Mouse (Mus musculus) gastrocnemius, postnatal 14 days (tissue): ENCODE measurements at regions not wholly inside any gene's neighbourhood (a gene's known extent, or its start where the extent isn't known, plus 50 kb on each side); places are given as distances from the start of the nearest gene placed in this dataset.

Experiments used
- DNase-seq: peaks from one replicate; pipeline ENCODE4 v3.0.0; 2021; ENCODE audit warnings: mixed read lengths
- intact Hi-C: fragments of 180-260 bp; cut with DNase I; formaldehyde crosslinking; loops from one replicate; pipeline ENCODE4 v1.15.1; 2025; ENCODE audit warnings: low total_unique reads

- DNase-seq, result no peak
- intact Hi-C loops, result no loop called here
These were observed 60.5 kb downstream of the Rsl24d1 start for GRCm38 (mm10) chr9:73173589-73174247.

DNA sequence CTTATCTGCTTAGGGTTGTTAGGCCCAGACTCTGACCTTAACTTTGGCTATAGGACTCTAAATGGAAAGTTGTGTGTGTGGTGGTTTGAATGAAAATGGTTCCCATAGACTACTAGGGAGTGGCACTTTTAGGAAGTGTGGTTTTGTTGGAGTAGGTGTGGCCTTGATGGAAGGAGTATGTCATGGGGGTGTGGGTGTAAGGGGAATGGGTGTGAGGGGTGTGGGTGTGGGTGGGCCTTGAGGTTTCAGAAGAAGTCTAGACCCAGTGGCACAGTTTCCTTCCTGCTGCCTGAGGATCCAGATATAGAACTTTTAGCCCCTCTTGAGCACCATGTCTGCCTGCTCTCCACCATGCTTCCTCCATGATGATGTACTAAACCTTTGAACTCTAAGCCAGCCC is 63.4 kb downstream of the Rsl24d1 start:
- no peak for DNase-seq
- intact Hi-C loops, result no loop called here

GRCm38 (mm10) chr9:73183356-73183755 is 70.1 kb downstream of the Rsl24d1 start:
- intact Hi-C loops, result no loop called here
- DNase-seq, result no peak

DNA sequence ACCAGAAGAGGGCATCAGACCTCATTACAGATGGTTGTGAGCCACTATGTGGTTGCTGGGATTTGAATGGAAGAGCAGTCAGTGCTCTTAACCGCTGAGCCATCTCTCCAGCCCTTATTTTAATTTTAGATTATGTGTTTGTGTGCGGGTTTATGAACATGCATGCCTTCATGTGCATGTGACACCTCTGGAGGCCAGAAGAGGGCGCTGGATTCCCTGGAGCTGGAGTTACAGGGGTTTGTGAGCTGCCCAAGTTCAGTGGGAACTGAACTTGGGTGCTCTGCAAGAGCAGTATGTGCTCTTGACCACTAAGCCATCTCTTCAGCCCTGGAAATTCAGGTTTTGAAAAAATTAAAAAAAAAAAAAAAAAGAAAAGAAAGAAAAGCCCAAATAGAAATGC is 71.7 kb downstream of the Rsl24d1 start:
- intact Hi-C loops, result no loop called here
- no peak for DNase-seq

DNA sequence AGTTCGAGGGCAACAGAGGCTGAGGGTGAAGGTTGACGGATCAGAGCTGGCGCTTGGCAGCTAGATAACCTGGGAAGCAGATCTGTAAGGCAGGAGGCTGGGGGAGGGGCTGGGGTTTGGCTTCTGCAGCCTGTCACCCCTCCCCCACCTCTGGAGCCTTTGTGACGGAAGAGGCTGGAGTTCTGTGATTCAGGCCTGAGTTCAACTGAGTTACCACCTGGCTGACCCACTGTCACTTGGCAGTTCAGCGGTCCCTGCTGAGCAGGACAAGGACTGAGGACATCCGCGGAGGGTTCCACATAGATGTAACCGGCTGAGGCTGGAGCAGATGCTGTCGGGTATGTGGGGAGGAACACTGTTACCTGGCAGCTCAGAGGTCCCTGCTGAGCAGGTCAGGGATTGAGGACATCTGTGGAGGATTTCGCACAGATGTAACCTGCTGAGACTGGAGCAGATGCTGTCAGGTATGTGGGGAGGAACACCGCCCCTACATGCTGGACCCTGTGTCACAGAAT is 79.1 kb downstream of the Rsl24d1 start:
- intact Hi-C loops, result no loop called here

DNA sequence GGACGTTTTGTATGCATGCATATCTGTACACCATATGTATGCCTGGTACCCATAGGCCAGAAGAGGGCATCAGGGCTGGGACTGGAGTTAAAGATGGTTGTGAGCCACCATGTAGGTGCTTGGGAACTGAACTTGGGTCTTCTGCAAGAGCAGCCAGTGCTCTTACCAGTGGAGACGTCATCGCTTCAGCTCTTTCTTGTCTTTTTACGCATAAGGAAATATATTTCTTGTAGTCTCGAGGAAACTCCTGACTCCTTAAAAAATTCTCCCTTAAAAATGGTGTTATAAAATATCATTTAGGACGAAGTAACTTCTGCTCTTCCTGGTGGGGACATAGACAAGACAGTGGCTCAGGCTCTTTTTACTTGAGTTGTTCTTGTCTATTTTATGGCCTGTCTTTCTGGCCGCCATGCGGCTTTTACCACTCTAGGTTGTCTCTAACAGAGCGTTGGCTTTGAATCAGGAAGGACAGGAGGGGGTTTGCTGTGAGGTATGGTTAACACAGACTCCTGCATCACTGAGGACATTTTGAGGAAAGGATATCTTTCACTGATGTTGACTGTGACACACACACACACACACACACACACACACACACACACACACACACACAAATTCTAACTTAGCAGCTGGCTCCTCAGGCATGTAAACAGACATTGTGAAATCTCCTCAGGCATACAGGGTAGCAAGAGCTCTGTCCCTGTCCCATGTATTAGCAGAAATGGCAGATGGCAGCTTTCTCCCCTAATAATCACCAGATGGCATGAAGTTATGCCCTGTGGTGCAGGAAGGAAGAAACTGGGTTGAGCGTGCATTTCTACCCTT is 85.2 kb downstream of the Rsl24d1 start:
- intact Hi-C loops, result no loop called here
- DNase-seq, result no peak

More for the DNA sequence above, 79.1 kb downstream of the Rsl24d1 start:
- DNase-seq, result no peak

DNA sequence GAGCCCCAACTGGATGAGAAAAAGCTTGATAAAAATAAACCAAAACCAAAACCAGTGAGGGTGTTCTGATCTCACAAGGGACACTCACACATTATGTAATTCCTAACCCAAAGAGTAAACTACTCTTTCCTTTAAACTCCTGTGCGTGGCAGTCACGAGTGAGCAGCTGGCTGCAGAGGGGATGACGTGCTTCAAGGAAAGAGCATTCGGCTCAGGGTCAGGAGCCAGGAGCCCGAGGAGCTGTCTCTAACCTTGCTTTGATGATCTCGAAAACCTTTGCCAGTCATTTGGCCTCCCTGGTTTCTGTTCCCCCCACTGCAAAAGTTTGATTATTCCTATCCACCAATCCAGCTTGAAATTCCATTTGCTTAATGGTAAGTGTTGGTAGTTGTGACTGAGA is 109.9 kb downstream of the Rsl24d1 start:
- intact Hi-C loops, result no loop called here

DNA sequence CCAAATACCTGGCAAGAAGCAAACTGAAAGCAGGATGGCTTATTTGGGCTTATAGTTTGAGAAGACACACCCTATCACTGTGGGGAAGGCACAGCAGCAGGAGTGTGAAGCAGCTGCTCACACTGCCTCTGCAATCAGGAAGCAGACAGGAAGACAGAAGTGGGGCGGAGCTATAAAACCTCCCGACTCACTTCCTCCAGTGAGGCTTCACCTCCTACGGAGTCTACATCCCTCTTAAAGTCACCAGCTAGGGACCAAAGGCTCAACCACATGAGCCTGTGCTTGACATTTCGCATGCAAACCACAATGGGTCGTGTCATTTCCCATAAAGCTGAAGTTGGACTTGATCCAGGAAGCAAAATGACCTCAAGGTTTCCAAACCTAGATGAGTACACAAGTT is 127.0 kb downstream of the Rsl24d1 start:
- intact Hi-C loops, result no loop called here
- DNase-seq, result no peak

More for the DNA sequence above, 109.9 kb downstream of the Rsl24d1 start:
- DNase-seq, result no peak

DNA sequence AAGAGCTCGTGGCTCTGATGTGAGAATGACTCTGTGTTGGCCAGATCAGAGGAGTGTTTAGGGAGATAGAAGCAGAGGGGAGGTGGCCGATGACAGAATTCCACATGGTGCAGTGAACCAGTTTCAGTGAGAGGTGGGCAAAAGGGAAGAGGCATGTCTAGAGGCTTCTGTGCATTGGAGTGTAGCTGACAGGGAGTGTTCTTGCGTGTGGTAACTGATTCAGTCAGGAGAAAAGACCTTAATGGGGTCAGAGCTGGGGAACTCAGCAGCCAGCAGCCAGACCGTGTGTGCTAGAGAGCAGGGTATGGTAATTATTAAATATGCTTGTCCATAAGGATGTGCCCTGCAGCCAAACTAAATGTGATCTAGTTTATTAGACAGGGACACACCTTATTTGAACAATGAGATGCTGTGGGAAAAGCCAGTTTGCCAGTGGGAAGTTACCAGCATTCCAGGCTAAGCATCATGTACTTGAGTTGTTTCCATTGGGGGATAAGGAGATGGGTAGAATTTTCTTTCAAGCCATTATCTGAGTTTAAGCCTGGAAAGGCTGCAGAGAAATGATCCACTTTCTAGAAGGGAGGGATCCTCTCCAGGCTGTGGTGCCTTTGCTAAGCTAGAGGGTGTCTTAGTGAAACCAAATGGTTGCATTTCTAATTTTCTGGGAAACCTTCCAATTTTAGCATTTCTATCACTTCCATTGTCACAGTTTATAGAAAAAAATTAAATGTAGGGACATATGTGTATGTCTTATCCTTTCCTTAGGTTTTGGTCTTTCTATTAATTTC is 129.5 kb downstream of the Rsl24d1 start:
- DNase-seq, result no peak
- intact Hi-C loops, result no loop called here

- no peak for DNase-seq
- intact Hi-C loops, result no loop called here
These were observed 131.0 kb downstream of the Rsl24d1 start for GRCm38 (mm10) chr9:73244177-73244576.

DNA sequence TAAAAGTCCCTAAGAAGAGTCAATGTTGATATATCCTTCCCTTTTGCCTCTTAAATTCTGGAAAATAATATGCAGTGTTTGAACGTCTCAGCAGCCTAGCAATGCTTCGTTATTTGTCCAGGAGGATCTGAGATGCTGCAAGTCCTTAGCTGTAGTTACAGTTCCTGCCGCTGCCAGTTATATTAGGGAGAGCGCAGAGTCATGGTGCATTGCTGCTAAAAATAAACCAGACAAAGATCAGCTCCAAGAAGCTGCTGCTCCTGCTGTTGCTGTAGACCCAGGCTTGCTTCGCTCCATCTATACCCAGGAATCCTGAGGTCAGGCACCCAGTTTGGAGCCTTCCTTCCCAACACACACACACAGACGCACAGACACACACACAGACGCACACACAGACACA is 132.3 kb downstream of the Rsl24d1 start:
- DNase-seq, result no peak
- intact Hi-C loops, result no loop called here

- intact Hi-C loops, result no loop called here
- DNase-seq, result no peak
These were observed 144.9 kb downstream of the Rsl24d1 start for GRCm38 (mm10) chr9:73258171-73258570.

GRCm38 (mm10) chr9:73258640-73259039 is 145.4 kb downstream of the Rsl24d1 start:
- DNase-seq, result no peak
- intact Hi-C loops, result no loop called here

GRCm38 (mm10) chr9:73262711-73263110 is 149.5 kb downstream of the Rsl24d1 start:
- intact Hi-C loops, result no loop called here
- DNase-seq, result no peak

DNA sequence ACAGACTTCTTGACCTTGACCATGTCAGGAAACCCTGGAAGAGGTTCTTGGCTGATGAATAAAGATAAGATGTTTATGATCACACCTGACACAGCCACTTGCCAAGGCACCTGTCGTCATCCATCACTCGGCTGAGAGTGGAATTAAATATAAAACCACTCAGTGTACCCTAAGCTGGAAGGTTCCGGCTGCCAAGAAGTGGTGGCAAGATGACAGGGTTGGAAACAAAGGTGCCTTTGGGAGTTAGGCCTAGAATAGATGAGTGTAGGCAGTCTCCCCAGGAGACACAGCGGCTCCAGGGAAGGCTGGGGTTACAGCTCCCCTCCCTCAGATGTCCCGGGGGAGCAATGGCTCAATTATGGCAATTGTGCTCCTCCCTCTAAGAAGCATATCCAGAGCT is 157.0 kb downstream of the Rsl24d1 start:
- peak; percentile 20 for DNase-seq
- intact Hi-C loops, result no loop called here

DNA sequence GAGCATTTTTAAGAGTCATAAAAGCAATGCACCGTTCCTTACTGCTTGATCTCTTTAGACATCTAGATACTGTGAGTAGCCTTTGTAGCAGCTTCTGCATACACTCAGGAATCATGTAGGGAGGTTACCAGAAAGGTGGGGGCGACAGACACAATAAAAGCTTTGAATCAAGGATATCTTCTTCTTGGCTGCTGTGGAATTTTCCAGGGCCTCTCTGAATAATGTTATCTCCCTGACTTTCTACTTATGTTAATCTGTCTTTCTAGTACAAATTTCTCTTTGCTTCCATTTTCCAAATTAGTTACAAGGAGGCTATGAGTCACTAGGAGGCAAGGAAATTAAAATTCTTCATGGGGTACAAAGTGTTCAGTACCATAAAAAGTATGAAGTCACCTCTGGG is 159.4 kb downstream of the Rsl24d1 start:
- no peak for DNase-seq
- intact Hi-C loops, result no loop called here

- intact Hi-C loops, result no loop called here
- no peak for DNase-seq
These were observed 160.5 kb downstream of the Rsl24d1 start for GRCm38 (mm10) chr9:73273681-73274080.

DNA sequence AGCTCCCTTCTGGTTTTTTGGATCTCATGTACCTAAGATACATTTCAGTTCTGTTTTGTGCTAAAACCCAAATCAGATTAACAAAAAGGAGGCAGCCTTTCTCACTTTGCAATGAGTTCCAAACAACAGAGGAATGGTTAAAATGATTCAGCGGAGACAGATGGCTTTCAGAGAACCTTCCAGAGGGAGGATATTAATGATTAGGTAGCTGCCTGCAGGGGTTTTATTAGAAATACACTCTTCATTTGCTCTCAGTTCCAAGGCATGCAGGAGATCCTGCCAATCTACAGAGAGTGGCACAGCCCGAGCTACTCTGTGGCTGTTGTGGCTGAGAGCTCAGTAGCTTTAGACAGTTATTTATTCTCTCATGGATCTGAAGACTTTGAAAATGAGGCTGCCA is 162.4 kb downstream of the Rsl24d1 start:
- intact Hi-C loops, result no loop called here
- no peak for DNase-seq

- no peak for DNase-seq
- intact Hi-C loops, result no loop called here
These were observed 182.1 kb downstream of the Rsl24d1 start for GRCm38 (mm10) chr9:73295287-73295686.
